Mouse (Mus musculus): ENCODE measurements around the gene Hs3st3a1.

Gene Hs3st3a1

GRCm38 (mm10) chr11:64559388-64559787 lies 124.3 kb downstream of the Hs3st3a1 start:
- DNase-seq (ENCODE audit: low spot score in 2 of 2) = no peak

DNA sequence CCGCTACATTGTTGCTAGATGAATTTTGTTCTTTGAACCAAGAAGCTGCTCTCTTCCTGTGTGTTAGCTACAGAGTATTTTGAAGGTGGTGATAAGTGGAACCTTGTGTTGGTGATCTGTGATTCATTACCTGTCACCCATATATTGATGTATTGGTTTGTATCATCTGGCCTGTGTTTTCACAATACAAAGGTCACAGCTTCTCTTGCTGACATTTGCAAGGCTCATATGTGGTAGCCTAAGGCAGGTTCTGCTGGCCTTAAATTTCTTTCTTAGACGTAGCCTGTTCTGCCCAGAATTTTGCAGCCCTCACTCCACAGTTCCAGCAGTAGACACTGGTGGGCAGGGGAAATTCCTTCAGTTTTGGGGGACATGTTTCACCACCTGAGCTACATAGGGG lies 125.3 kb downstream of the Hs3st3a1 start:
- no peak for DNase-seq (ENCODE audit: low spot score in 2 of 2)

- no peak for DNase-seq (ENCODE audit: low spot score in 2 of 2)
These were observed 127.6 kb downstream of the Hs3st3a1 start for GRCm38 (mm10) chr11:64562771-64563170.

All from left cerebral cortex, adult 9 months (tissue).